Mouse (Mus musculus) cerebellum, postnatal 4 days (tissue): ENCODE data around the gene Ets2.
"Not testable (repeated sequence)": the region's sequence is repeated elsewhere in the genome, so short reads cannot be mapped to it uniquely, and the experiment has no call there.

ENCODE experiments used
- DNase-seq, 2 experiments: peaks; one replicate each; pipeline ENCODE4 v3.0.0; 2022; ENCODE audit warnings: low spot score in 2 of 2, mixed read lengths in 1 of 2

The Ets2 gene

GRCm38 (mm10) chr16:95699721-95700120 is 2.2 kb upstream of the Ets2 start:
- no peak for DNase-seq

DNA sequence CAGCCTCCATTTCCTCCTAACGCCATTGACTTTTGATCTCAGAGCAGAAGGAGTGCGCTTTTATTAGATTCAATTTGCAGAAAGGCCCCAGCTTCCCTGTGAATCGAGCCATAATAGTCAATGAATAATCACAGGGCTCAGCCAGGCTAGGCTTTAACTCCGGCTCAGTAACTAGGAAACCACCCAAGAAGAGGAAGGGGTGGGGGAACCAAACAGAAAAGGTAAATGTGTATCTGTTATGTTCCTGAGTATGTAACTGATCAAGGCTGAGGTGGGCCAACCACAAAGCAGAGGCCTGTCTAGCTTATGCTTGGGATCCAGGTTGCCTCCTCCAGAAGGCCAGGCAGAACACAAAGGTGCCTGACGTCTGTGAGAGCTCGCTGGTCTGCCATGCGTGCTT is 1.7 kb upstream of the Ets2 start:
- DNase-seq: no peak

GRCm38 (mm10) chr16:95702562-95703545 is 979 bp downstream of the Ets2 start:
- DNase-seq: no peak

DNA sequence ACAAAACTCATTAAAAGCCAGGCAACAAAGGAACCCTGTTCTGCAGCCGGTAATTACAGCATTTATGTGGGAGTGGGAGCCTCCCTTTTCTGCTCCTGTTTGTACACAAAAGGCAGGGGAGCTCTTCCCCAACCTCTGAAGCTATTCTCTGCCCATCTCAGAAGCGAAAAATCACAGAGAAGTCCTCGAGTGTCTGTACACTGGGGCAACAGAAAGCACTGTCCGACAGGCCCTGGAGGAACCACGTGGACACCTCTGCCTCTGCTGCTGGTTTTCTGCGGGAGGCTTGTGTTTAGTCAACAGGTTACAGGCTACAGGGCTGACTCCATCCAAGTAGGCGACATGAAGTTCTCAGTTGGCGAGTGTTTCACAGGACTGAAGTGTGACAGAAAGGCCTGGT is 2.1 kb downstream of the Ets2 start:
- no peak for DNase-seq

- DNase-seq: no peak
Observed at GRCm38 (mm10) chr16:95704662-95705330, 2.9 kb downstream of the Ets2 start.

GRCm38 (mm10) chr16:95705771-95706170 is 3.9 kb downstream of the Ets2 start:
- no peak for DNase-seq

GRCm38 (mm10) chr16:95708211-95709004 is 6.5 kb downstream of the Ets2 start:
- DNase-seq: no peak

DNA sequence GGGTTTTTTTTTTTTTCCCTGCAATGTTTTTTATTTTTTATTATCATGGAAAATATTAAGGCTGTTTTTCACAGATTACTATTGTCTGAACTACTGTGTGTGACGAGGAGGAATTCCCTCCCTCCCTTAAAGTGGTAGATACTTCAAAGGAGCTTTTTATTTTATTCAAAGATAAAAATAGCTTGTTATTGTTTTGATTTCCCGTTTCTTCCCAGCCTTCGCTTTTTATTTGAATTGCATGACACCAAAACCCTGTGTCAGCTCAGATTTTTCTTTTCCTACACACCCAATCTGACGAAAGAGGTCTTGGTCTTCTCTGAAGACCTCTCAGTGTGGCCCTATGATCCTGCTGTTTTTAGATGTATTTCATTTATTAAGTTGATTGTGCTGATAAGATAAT is 7.3 kb downstream of the Ets2 start:
- no peak for DNase-seq

DNA sequence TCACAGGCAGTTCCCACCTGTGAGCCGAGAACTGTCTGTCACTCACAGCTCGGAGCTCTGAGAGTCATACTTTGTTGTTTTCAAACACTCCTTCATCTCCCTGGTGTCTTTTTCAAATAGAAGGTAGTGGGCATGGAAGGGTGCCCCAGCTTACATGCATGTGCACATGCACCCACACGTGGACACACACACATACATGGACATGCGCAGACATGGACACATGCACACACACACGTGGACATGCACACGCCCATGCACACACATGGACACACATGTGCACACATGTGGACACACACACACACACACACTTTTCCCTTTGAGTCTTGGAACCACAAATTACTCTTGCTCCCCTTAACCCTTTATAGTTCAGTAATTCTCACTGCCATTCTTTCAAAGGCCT is 8.3 kb downstream of the Ets2 start:
- DNase-seq: no peak

DNA sequence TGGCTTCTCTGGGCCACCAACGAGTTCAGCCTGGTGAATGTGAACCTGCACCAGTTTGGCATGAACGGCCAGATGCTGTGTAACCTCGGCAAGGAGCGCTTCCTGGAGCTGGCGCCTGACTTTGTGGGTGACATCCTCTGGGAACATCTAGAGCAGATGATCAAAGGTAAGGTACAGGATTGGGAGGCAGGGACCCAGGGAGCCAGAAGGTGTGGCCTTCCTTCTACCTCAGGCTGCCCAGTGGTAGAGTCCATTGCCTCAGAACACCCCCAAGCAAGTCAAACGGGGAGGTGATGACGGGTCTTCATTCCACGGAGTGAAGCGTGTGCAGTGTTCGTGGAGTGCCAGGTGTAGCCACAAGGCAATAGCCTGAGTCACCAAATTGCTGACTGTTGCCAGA is 10.2 kb downstream of the Ets2 start:
- DNase-seq: no peak

DNA sequence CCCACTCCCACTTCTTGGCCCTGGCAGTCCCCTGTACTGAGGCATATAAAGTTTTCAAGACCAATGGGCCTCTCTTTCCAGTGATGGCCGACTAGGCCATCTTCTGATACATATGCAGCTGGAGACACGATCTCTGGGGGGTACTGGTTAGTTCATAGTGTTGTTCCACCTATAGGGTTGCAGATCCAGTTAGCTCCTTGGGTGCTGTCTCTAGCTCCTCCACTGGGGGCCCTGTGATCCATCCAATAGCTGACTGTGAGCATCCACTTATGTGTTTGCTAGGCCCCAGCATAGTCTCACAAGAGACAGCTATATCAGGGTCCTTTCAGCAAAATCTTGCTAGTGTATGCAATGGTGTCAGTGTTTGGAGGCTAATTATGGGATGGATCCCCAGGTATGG is 11.2 kb downstream of the Ets2 start:
- not testable (repeated sequence) for DNase-seq

DNA sequence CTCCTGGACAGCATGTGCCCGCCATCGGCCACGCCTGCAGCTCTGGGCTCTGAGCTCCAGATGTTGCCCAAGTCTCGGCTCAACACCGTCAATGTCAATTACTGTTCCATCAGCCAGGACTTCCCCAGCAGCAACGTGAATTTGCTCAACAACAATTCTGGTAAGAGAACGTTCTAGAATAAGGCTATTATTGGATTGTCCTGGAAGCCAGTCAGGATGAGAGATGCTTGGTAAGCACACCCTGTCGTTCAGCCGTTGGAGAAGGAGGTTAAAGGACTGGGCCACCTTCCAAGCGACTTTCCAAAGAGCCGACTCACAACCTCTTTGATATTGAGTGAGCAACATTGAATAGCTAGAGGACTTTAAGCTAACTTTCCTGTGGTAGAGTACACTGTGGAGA is 13.2 kb downstream of the Ets2 start:
- no peak for DNase-seq

GRCm38 (mm10) chr16:95716061-95716706 is 14.3 kb downstream of the Ets2 start:
- no peak for DNase-seq

- DNase-seq: no peak
Observed at GRCm38 (mm10) chr16:95717631-95718030, 15.8 kb downstream of the Ets2 start.

GRCm38 (mm10) chr16:95718119-95718518 is 16.2 kb downstream of the Ets2 start:
- DNase-seq: no peak

- DNase-seq: no peak
Observed at GRCm38 (mm10) chr16:95720532-95720931, 18.7 kb downstream of the Ets2 start.

GRCm38 (mm10) chr16:95724251-95724650 is 22.4 kb downstream of the Ets2 start:
- no peak for DNase-seq

DNA sequence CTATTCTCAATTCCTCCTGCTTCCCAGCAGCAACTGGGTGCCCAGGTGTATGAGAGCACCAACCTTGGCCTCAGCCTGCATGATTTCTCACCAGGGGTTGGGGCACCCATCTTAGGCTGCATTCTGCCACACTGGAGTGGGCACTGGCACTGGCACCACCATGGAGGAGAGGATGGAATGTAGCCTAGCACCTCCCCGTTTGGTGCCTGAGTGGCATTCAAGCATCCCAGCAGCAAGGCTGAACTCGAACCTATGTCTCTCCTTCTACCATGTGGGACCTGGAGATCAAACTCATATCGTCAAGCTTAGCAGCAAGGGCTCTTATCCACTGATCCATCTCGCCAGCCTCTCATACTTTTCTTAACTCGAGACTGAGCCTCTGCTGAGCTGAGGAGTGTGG is 22.9 kb downstream of the Ets2 start:
- no peak for DNase-seq

GRCm38 (mm10) chr16:95726802-95727201 is 24.9 kb downstream of the Ets2 start:
- no peak for DNase-seq

DNA sequence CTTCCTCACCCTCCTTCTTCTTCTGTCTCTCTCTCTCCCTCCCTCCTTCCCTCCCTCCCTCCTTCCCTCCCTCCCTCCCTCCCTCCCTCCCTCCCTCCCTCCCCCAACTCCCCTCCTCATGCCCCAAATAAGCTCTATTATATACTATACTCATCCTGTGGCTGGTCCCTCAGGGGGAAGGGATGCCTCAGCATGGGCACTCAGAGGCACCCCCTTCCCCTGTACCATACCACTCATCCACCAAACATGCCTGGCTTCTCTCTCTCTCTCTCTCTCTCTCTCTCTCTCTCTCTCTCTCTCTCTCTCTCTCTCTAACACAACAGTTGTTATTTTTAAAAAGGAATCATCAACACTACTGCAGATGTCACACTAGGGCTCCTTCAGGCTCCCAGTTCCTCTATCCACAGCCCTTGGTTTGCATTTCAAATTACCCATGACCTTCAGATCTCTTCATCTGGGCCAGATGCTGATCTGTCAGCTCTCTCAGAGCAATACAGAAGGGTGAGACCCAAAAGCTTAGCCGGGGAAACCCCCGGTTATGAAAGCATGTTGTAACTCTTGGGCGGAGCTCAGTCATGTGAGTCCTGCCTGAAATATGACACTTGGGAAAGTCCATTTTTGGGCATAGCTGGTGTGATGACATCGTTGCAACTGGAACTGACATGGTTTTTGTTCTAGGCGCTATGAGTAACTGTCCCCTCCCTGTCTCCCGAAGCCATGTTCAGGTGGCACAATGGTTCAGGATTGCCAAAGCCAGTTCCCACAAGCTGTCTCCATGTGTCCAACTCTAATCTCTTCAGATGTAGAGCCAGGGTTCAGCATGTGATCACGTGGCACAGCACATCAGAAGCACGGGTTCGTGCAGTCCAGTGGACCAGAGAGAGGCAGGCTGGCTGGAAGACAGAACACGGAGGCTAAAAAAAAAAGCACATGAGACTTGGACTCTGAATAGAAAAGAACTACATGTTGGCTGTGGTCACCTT is 26.9 kb downstream of the Ets2 start:
- DNase-seq: no peak
